Mouse (Mus musculus) midbrain, embryonic 13.5 days (tissue): ENCODE measurements around the gene P2ry14. TPM values are rescaled to one million over a fixed set of nuclear protein-coding genes. Genes with fewer than 3 reads are reported as not detected.

Experiments used
- ATAC-seq: fragments of 200-750 bp; cut with Nextera tagmentation; 2 replicates; pipeline ENCODE4 v1.8.0; 2017; ENCODE audit warnings: mild to moderate bottlenecking, moderate TSS enrichment, moderate library complexity
- H3K27ac ChIP-seq: fragments of 300-500 bp; sonication (generic); 2 replicates; pipeline ENCODE4 v1.5.1; 2015; ENCODE audit warnings: inconsistent platforms, mild to moderate bottlenecking, moderate library complexity
- H3K27me3 ChIP-seq: fragments of 300-500 bp; sonication (generic); 2 replicates; pipeline ENCODE4 v1.6.1; 2015; ENCODE audit warnings: mild to moderate bottlenecking, inconsistent platforms
- H3K36me3 ChIP-seq: fragments of 300-500 bp; sonication (generic); 2 replicates; pipeline ENCODE4 v1.6.1; 2015; ENCODE audit warnings: mild to moderate bottlenecking, inconsistent platforms
- H3K4me1 ChIP-seq: fragments of 300-500 bp; sonication (generic); replicated peaks from 2 replicates; pipeline ENCODE4 v1.6.1; 2015; ENCODE audit warnings: inconsistent platforms
- H3K4me2 ChIP-seq: fragments of 300-500 bp; sonication (generic); replicated peaks from 2 replicates; pipeline ENCODE4 v1.6.1; 2015; ENCODE audit warnings: moderate library complexity, mild to moderate bottlenecking, inconsistent platforms
- H3K4me3 ChIP-seq: fragments of 300-500 bp; sonication (generic); replicated peaks from 2 replicates; pipeline ENCODE4 v1.5.1; 2015; ENCODE audit warnings: mild to moderate bottlenecking, inconsistent platforms
- H3K9ac ChIP-seq: fragments of 300-500 bp; sonication (generic); replicated peaks from 2 replicates; pipeline ENCODE4 v1.6.1; 2015; ENCODE audit warnings: mild to moderate bottlenecking, inconsistent platforms
- H3K9me3 ChIP-seq: fragments of 300-500 bp; sonication (generic); 2 replicates; pipeline ENCODE4 v1.6.1; 2016; ENCODE audit warnings: mild to moderate bottlenecking, inconsistent platforms
- WGBS: fragments of 180-500 bp; shearing (Covaris S2); methylation state at CpG from one replicate; pipeline ENCODE4 v1.1.7; 2015; 5-methylcytosine and 5-hydroxymethylcytosine counted together
- polyA plus RNA-seq: library from polyadenylated mRNA; unstranded; fragments of >200 nt; fragmentation: Nextera tagmentation; extraction: Ambion mirVana; gene quantifications from 2 replicates; pipeline ENCODE4 v1.2.1, GENCODE M21; 2015

P2ry14 gene
- polyA plus RNA-seq, 1 experiment from 2014 or later, result 1.9 TPM

- Histone ChIP-seq H3K36me3 (no peaks in the 10 kb centered on the region), H3K4me3 (no peak overlapping the region), H3K27ac (no peak overlapping the region), H3K4me1 (no peaks in the 10 kb centered on the region), H3K27me3 (no peaks in the 10 kb centered on the region), H3K9ac (no peak overlapping the region), H3K9me3 (no peaks in the 10 kb centered on the region), H3K4me2 (no peak overlapping the region)
- 61% methylated on average over 2 of the region's 2 CpGs for WGBS
- no peak for ATAC-seq
These were observed 16.7 kb upstream of the P2ry14 start for GRCm38 (mm10) chr3:59169921-59170627.

GRCm38 (mm10) chr3:59169215-59169614, 15.8 kb upstream of the P2ry14 start:
- WGBS, result 89% methylated on average over 4 of the region's 4 CpGs
- no peaks in the 10 kb centered on the region for H3K36me3 ChIP-seq
- no peak overlapping the region for H3K9ac ChIP-seq
- no peak for ATAC-seq
- no peak overlapping the region for H3K27ac ChIP-seq
- H3K4me2 ChIP-seq, result no peak overlapping the region
- no peaks in the 10 kb centered on the region for H3K9me3 ChIP-seq
- no peaks in the 10 kb centered on the region for H3K4me1 ChIP-seq
- no peaks in the 10 kb centered on the region for H3K27me3 ChIP-seq
- H3K4me3 ChIP-seq, result no peak overlapping the region

GRCm38 (mm10) chr3:59168476-59168875, 15.1 kb upstream of the P2ry14 start:
- Histone ChIP-seq H3K4me1 (no peaks in the 10 kb centered on the region), H3K4me2 (no peak overlapping the region), H3K4me3 (no peak overlapping the region), H3K27ac (no peak overlapping the region), H3K27me3 (no peaks in the 10 kb centered on the region), H3K9ac (no peak overlapping the region), H3K36me3 (no peaks in the 10 kb centered on the region), H3K9me3 (no peaks in the 10 kb centered on the region)
- WGBS, result 93% methylated on average over 6 of the region's 6 CpGs
- no peak for ATAC-seq

- Histone ChIP-seq H3K9me3 (no peaks in the 10 kb centered on the region), H3K4me1 (no peaks in the 10 kb centered on the region), H3K27ac (no peak overlapping the region), H3K4me3 (no peak overlapping the region), H3K36me3 (no peaks in the 10 kb centered on the region), H3K4me2 (no peak overlapping the region), H3K9ac (no peak overlapping the region), H3K27me3 (no peaks in the 10 kb centered on the region)
- WGBS, result 94% methylated on average over 2 of the region's 2 CpGs
- ATAC-seq, result no peak
These were observed 14.1 kb upstream of the P2ry14 start for GRCm38 (mm10) chr3:59167417-59168054.

- Histone ChIP-seq H3K9ac (no peak overlapping the region), H3K27ac (no peak overlapping the region), H3K4me3 (no peak overlapping the region), H3K27me3 (no peaks in the 10 kb centered on the region), H3K4me2 (no peak overlapping the region), H3K4me1 (no peaks in the 10 kb centered on the region), H3K9me3 (no peaks in the 10 kb centered on the region), H3K36me3 (no peaks in the 10 kb centered on the region)
- ATAC-seq, result no peak
- WGBS, result 94% methylated on average over 1 of the region's 1 CpGs
These were observed 7.0 kb upstream of the P2ry14 start for GRCm38 (mm10) chr3:59160465-59160864.

- 98% methylated on average over 5 of the region's 5 CpGs for WGBS
- Histone ChIP-seq H3K27ac (no peak overlapping the region), H3K36me3 (no peaks in the 10 kb centered on the region), H3K4me3 (no peak overlapping the region), H3K4me2 (no peak overlapping the region), H3K9me3 (no peaks in the 10 kb centered on the region), H3K9ac (no peak overlapping the region), H3K4me1 (no peaks in the 10 kb centered on the region), H3K27me3 (no peaks in the 10 kb centered on the region)
- ATAC-seq, result no peak
These were observed 3.6 kb upstream of the P2ry14 start for GRCm38 (mm10) chr3:59157048-59157447.

- Histone ChIP-seq H3K36me3 (no peaks in the 10 kb centered on the region), H3K27me3 (no peaks in the 10 kb centered on the region), H3K9me3 (no peaks in the 10 kb centered on the region), H3K4me3 (no peak overlapping the region), H3K9ac (no peak overlapping the region), H3K27ac (no peak overlapping the region), H3K4me1 (no peaks in the 10 kb centered on the region), H3K4me2 (no peak overlapping the region)
- ATAC-seq, result no peak
- 94% methylated on average over 6 of the region's 6 CpGs for WGBS
These were observed 2.0 kb upstream of the P2ry14 start for GRCm38 (mm10) chr3:59155404-59155803.

GRCm38 (mm10) chr3:59154888-59155287, 1.5 kb upstream of the P2ry14 start:
- H3K9ac ChIP-seq, result no peak overlapping the region
- H3K27me3 ChIP-seq, result no peaks in the 10 kb centered on the region
- no peaks in the 10 kb centered on the region for H3K36me3 ChIP-seq
- no peaks in the 10 kb centered on the region for H3K4me1 ChIP-seq
- no peak overlapping the region for H3K4me3 ChIP-seq
- H3K4me2 ChIP-seq, result no peak overlapping the region
- no peak for ATAC-seq
- 96% methylated on average over 2 of the region's 2 CpGs for WGBS
- no peak overlapping the region for H3K27ac ChIP-seq
- H3K9me3 ChIP-seq, result no peaks in the 10 kb centered on the region

GRCm38 (mm10) chr3:59150624-59151023, 2.8 kb downstream of the P2ry14 start:
- Histone ChIP-seq H3K4me2 (no peak overlapping the region), H3K4me3 (no peak overlapping the region), H3K9me3 (no peaks in the 10 kb centered on the region), H3K36me3 (no peaks in the 10 kb centered on the region), H3K27ac (no peak overlapping the region), H3K9ac (no peak overlapping the region), H3K4me1 (no peaks in the 10 kb centered on the region), H3K27me3 (no peaks in the 10 kb centered on the region)
- no peak for ATAC-seq
- 93% methylated on average over 2 of the region's 2 CpGs for WGBS

GRCm38 (mm10) chr3:59149646-59150045, 3.8 kb downstream of the P2ry14 start:
- Histone ChIP-seq H3K9ac (no peak overlapping the region), H3K27me3 (no peaks in the 10 kb centered on the region), H3K4me2 (no peak overlapping the region), H3K36me3 (no peaks in the 10 kb centered on the region), H3K4me1 (no peaks in the 10 kb centered on the region), H3K9me3 (no peaks in the 10 kb centered on the region), H3K4me3 (no peak overlapping the region), H3K27ac (no peak overlapping the region)
- no peak for ATAC-seq

GRCm38 (mm10) chr3:59145194-59145593, 8.2 kb downstream of the P2ry14 start:
- no peaks in the 10 kb centered on the region for H3K36me3 ChIP-seq
- H3K9ac ChIP-seq, result no peak overlapping the region
- no peak for ATAC-seq
- H3K27ac ChIP-seq, result no peak overlapping the region
- 86% methylated on average over 5 of the region's 5 CpGs for WGBS
- H3K4me2 ChIP-seq, result no peak overlapping the region
- no peaks in the 10 kb centered on the region for H3K4me1 ChIP-seq
- H3K4me3 ChIP-seq, result no peak overlapping the region
- no peaks in the 10 kb centered on the region for H3K27me3 ChIP-seq
- H3K9me3 ChIP-seq, result no peaks in the 10 kb centered on the region

GRCm38 (mm10) chr3:59141507-59142305, 11.7 kb downstream of the P2ry14 start:
- Histone ChIP-seq H3K9me3 (no peaks in the 10 kb centered on the region), H3K4me3 (no peak overlapping the region), H3K27me3 (no peaks in the 10 kb centered on the region), H3K36me3 (no peaks in the 10 kb centered on the region), H3K4me2 (no peak overlapping the region), H3K9ac (no peak overlapping the region), H3K4me1 (no peaks in the 10 kb centered on the region), H3K27ac (no peak overlapping the region)
- ATAC-seq, result no peak
- WGBS, result 85% methylated on average over 8 of the region's 8 CpGs
